Mouse (Mus musculus) heart, adult 2 months (tissue): Measurements from ENCODE around the gene Tlr6.

Source experiments
- CTCF ChIP-seq: fragments of 200-600 bp; IDR thresholded peaks from 2 replicates; pipeline ENCODE4 v1.8.1; 2022; ENCODE audit warnings: antibody characterized with exemption, mild to moderate bottlenecking, moderate library complexity
- EP300 ChIP-seq: fragments of 200-500 bp; IDR thresholded peaks from 2 replicates; pipeline ENCODE4 v1.6.1; 2011; ENCODE audit warnings: low read depth, low read length, control low read depth; ENCODE audit not compliant: insufficient read depth

DNA sequence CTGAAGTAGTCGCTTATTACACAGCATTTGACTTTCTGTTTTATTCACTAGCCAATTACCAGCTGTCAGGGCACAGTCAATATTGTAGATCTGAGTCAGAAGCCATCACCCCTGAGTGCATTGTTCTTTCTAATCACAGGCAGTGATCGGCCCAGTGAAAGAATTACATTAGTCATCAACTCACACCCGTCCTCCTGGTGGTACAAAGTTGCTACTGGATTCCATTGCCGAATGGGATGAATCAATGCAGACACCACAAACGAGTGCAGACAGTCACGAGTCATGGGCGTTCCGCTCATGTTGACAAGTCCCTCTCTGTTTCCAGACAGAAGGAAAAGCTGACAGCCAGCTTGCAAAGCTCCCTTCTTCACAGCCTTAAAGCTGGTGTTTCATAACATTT, 32.6 kb upstream of the Tlr6 start:
- peak; percentile 35 for TF ChIP-seq CTCF
- no peak for TF ChIP-seq EP300
